Mouse (Mus musculus): ENCODE measurements around the gene Tnfrsf9. TPM values are rescaled to one million over a fixed set of nuclear protein-coding genes. Genes with fewer than 3 reads are reported as not detected.

Gene Tnfrsf9
- 0.08 TPM for polyA plus RNA-seq (2012; fragmentation: generic; extraction: Trizol)
- long read RNA-seq, experiment 1 = 0 reads
- long read RNA-seq, experiment 2 = 0 reads

DNA sequence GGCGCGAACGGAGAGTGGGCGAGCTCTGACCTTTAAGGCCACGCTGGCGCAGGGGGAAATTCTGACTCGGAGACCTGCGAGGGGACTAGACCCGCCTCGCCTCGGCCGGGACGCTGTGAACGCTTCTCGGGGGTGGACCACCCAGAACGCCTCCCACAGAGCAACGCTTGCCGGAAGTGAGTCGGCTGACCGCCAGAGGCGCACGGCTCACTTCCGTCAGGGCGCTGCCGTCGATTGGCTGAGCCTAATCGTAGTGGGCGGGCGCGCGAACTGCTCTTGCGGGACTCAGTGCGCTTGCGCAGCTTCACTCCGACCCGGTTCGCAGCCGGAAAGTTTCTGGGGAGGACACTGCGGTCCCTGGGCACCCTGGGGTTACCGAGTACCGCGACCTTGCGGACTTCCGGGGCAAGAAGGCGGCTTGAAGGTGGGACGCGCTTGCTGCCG is at the start of gene Tnfrsf9, which contains the start of gene Park7:
Gene Tnfrsf9, plus strand, starts transcription at position 273 of the 444 bp plus-strand sequence.
Gene Park7, minus strand, starts transcription at position 148 of the 444 bp plus-strand sequence.
- Histone ChIP-seq H3K27me3 (ENCODE audit: control insufficient read depth, insufficient read depth, insufficient read length) (no peaks in the 10 kb centered on the region), H3ac (ENCODE audit: control insufficient read depth, insufficient read length, low read depth) (peak within 1 kb of the TSS; percentile 84), H3K36me3 (ENCODE audit: control insufficient read depth, insufficient read depth) (no peaks in the 10 kb centered on the region), H3K79me3 (ENCODE audit: low read depth) (peaks cover 3% of the 10 kb centered on the region), H3K79me2 (ENCODE audit: control insufficient read depth, insufficient read depth) (peaks cover 21% of the 10 kb centered on the region), H3K4me3 (ENCODE audit: insufficient read depth, poor library complexity, severe bottlenecking) (peak within 1 kb of the TSS; percentile 49)
- TF ChIP-seq CEBPB (IDR thresholded peaks at IDR 0.05; ENCODE audit: low read depth) (no peak), MAX (IDR thresholded peaks at IDR 0.05) (peak; percentile 63), CTCF (IDR thresholded peaks at IDR 0.05; ENCODE audit: control insufficient read depth, insufficient read depth, insufficient read length) (peak; percentile 49)

DNA sequence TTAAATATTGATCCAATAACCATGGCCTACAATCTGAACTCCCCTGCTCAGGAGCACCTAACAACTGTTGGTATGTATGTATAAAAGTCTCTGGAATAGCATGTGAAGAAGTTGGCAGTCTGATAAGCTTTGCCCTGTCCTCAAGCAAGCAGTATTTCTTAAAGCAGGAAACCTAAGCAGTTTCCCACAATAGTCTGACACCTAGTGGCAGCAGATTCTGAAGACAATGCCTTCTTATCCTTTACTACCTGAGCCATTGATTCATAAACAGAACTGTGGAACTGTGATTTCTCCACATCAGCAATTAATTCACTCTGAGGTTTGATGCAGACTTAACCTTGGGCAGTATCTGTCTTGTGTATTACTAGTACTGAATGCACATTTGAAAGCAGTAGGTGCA is 49.0 kb upstream of the Tnfrsf9 start:
- TF ChIP-seq MYOG (IDR thresholded peaks at IDR 0.05; ENCODE audit: control insufficient read depth, extremely low read depth, insufficient read length) (no peak), MAX (IDR thresholded peaks at IDR 0.05) (no peak), FOSL1 (IDR thresholded peaks at IDR 0.05; ENCODE audit: insufficient read depth, low read length, poor library complexity, severe bottlenecking) (no peak), CTCF (IDR thresholded peaks at IDR 0.05; ENCODE audit: control insufficient read depth, insufficient read depth, insufficient read length) (no peak), CEBPB (IDR thresholded peaks at IDR 0.05; ENCODE audit: low read depth) (no peak), USF1 (IDR thresholded peaks at IDR 0.05; ENCODE audit: low read depth) (no peak), MYOD1 (IDR thresholded peaks at IDR 0.05; ENCODE audit: control insufficient read depth, insufficient read length, low read depth) (no peak)
- Histone ChIP-seq H3K4me3 (ENCODE audit: insufficient read depth, poor library complexity, severe bottlenecking) (no peak overlapping the region), H3ac (ENCODE audit: control insufficient read depth, insufficient read length, low read depth) (no peak overlapping the region), H3K36me3 (ENCODE audit: control insufficient read depth, insufficient read depth) (peaks cover 93% of the 10 kb centered on the region), H3K79me2 (ENCODE audit: control insufficient read depth, insufficient read depth) (peaks cover 93% of the 10 kb centered on the region), H3K79me3 (ENCODE audit: low read depth) (peaks cover 68% of the 10 kb centered on the region), H3K27me3 (ENCODE audit: control insufficient read depth, insufficient read depth, insufficient read length) (no peaks in the 10 kb centered on the region)

DNA sequence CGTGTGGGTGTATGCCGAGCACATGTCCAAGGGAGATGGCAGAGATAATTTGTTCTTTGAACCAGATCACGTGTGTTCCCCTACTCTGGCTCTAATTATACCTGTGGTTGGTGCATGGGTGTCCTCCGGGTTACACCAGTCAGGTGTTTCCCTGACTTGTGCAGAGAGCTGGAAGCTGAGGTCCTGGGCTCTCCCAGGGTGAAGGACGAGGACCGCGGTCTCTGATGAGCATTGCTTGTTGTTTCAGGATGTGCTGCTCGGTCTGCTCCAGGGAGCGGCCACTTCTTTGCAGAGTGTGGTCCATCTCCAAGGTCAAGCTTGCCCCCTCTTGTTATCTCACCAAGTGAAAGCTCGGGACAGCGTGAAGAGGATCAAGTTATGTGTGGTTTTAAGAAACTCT is 48.3 kb upstream of the Tnfrsf9 start:
- H3K79me2 ChIP-seq (ENCODE audit: control insufficient read depth, insufficient read depth) = peaks cover 86% of the 10 kb centered on the region
- H3K4me3 ChIP-seq (ENCODE audit: insufficient read depth, poor library complexity, severe bottlenecking) = no peak overlapping the region
- peaks cover 61% of the 10 kb centered on the region for H3K79me3 ChIP-seq (ENCODE audit: low read depth)
- H3K36me3 ChIP-seq (ENCODE audit: control insufficient read depth, insufficient read depth) = peaks cover 90% of the 10 kb centered on the region
- no peaks in the 10 kb centered on the region for H3K27me3 ChIP-seq (ENCODE audit: control insufficient read depth, insufficient read depth, insufficient read length)
- TF ChIP-seq CTCF (IDR thresholded peaks at IDR 0.05; ENCODE audit: control insufficient read depth, insufficient read depth, insufficient read length) = no peak
- no peak for TF ChIP-seq CEBPB (IDR thresholded peaks at IDR 0.05; ENCODE audit: low read depth)
- no peak for TF ChIP-seq MYOG (IDR thresholded peaks at IDR 0.05; ENCODE audit: control insufficient read depth, extremely low read depth, insufficient read length)
- no peak for TF ChIP-seq MYOD1 (IDR thresholded peaks at IDR 0.05; ENCODE audit: control insufficient read depth, insufficient read length, low read depth)
- no peak for TF ChIP-seq FOSL1 (IDR thresholded peaks at IDR 0.05; ENCODE audit: insufficient read depth, low read length, poor library complexity, severe bottlenecking)
- TF ChIP-seq USF1 (IDR thresholded peaks at IDR 0.05; ENCODE audit: low read depth) = no peak
- no peak for TF ChIP-seq MAX (IDR thresholded peaks at IDR 0.05)
- no peak overlapping the region for H3ac ChIP-seq (ENCODE audit: control insufficient read depth, insufficient read length, low read depth)

DNA sequence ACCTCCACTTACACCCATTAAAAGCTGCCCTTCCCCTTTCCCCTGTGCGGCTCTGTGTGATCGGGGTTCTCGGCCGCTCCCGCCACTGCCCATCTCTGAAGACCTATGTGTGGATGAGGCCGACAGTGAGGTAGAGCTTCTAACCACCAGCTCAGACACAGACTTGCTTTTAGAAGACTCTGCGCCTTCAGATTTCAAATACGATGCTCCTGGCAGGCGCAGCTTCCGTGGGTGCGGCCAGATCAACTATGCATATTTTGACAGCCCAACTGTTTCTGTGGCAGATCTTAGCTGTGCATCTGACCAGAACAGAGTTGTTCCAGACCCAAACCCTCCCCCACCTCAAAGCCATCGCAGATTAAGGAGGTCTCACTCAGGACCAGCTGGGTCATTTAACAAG is 47.9 kb upstream of the Tnfrsf9 start:
- TF ChIP-seq CTCF (IDR thresholded peaks at IDR 0.05; ENCODE audit: control insufficient read depth, insufficient read depth, insufficient read length) (no peak), USF1 (IDR thresholded peaks at IDR 0.05; ENCODE audit: low read depth) (no peak), CEBPB (IDR thresholded peaks at IDR 0.05; ENCODE audit: low read depth) (no peak), MYOG (IDR thresholded peaks at IDR 0.05; ENCODE audit: control insufficient read depth, extremely low read depth, insufficient read length) (no peak), FOSL1 (IDR thresholded peaks at IDR 0.05; ENCODE audit: insufficient read depth, low read length, poor library complexity, severe bottlenecking) (no peak), MAX (IDR thresholded peaks at IDR 0.05) (no peak), MYOD1 (IDR thresholded peaks at IDR 0.05; ENCODE audit: control insufficient read depth, insufficient read length, low read depth) (no peak)
- H3K79me2 ChIP-seq (ENCODE audit: control insufficient read depth, insufficient read depth) = peaks cover 81% of the 10 kb centered on the region
- H3K79me3 ChIP-seq (ENCODE audit: low read depth) = peaks cover 57% of the 10 kb centered on the region
- H3ac ChIP-seq (ENCODE audit: control insufficient read depth, insufficient read length, low read depth) = no peak overlapping the region
- peaks cover 86% of the 10 kb centered on the region for H3K36me3 ChIP-seq (ENCODE audit: control insufficient read depth, insufficient read depth)
- H3K27me3 ChIP-seq (ENCODE audit: control insufficient read depth, insufficient read depth, insufficient read length) = no peaks in the 10 kb centered on the region
- H3K4me3 ChIP-seq (ENCODE audit: insufficient read depth, poor library complexity, severe bottlenecking) = no peak overlapping the region

DNA sequence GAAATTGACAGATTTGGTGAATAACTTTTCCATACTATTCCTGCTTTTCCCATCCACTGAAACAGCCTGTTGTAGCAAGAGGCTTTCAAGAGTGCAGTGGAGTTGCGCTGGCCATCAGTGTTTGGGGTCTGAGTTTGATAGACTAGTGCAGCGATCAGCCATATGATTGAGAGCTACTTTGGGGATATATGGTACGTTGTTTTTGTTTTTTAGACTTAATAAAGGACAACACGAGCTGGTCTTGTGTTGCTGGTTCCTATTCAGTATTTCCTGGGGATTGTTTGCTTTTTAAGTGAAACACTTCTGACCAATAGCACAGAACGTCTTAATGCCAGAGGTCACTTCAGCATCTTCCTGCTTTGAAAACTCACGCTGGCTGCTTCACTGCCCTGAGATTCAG is 46.2 kb upstream of the Tnfrsf9 start:
- no peak for TF ChIP-seq MYOG (IDR thresholded peaks at IDR 0.05; ENCODE audit: control insufficient read depth, extremely low read depth, insufficient read length)
- no peak for TF ChIP-seq MAX (IDR thresholded peaks at IDR 0.05)
- TF ChIP-seq CEBPB (IDR thresholded peaks at IDR 0.05; ENCODE audit: low read depth) = no peak
- TF ChIP-seq USF1 (IDR thresholded peaks at IDR 0.05; ENCODE audit: low read depth) = no peak
- peaks cover 65% of the 10 kb centered on the region for H3K79me2 ChIP-seq (ENCODE audit: control insufficient read depth, insufficient read depth)
- no peaks in the 10 kb centered on the region for H3K27me3 ChIP-seq (ENCODE audit: control insufficient read depth, insufficient read depth, insufficient read length)
- H3ac ChIP-seq (ENCODE audit: control insufficient read depth, insufficient read length, low read depth) = no peak overlapping the region
- peaks cover 43% of the 10 kb centered on the region for H3K79me3 ChIP-seq (ENCODE audit: low read depth)
- peaks cover 78% of the 10 kb centered on the region for H3K36me3 ChIP-seq (ENCODE audit: control insufficient read depth, insufficient read depth)
- no peak overlapping the region for H3K4me3 ChIP-seq (ENCODE audit: insufficient read depth, poor library complexity, severe bottlenecking)

DNA sequence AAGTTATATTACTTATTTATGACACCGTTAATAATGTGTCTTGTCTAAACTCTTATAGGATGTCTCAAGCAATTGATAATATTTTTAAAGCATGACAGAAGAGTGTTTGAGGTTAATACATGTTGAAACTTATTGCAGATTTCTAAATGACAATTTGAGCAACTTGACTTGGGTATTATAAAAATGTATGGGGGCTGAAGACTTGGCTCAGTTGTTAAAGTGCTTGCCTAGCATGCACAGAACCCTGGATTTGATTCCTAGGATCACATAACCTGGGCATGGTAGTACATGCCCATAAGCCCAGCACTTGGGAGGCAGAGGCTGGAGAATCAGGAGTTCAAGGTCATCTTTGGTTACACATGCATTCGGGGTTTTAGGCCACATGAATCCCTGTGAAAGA is 45.5 kb upstream of the Tnfrsf9 start:
- Histone ChIP-seq H3K36me3 (ENCODE audit: control insufficient read depth, insufficient read depth) (peaks cover 72% of the 10 kb centered on the region), H3K27me3 (ENCODE audit: control insufficient read depth, insufficient read depth, insufficient read length) (no peaks in the 10 kb centered on the region), H3K79me3 (ENCODE audit: low read depth) (peaks cover 36% of the 10 kb centered on the region), H3ac (ENCODE audit: control insufficient read depth, insufficient read length, low read depth) (no peak overlapping the region), H3K79me2 (ENCODE audit: control insufficient read depth, insufficient read depth) (peaks cover 58% of the 10 kb centered on the region), H3K4me3 (ENCODE audit: insufficient read depth, poor library complexity, severe bottlenecking) (no peak overlapping the region)
- no peak for TF ChIP-seq MYOG (IDR thresholded peaks at IDR 0.05; ENCODE audit: control insufficient read depth, extremely low read depth, insufficient read length)
- TF ChIP-seq USF1 (IDR thresholded peaks at IDR 0.05; ENCODE audit: low read depth) = no peak
- TF ChIP-seq MYOD1 (IDR thresholded peaks at IDR 0.05; ENCODE audit: control insufficient read depth, insufficient read length, low read depth) = no peak
- no peak for TF ChIP-seq MAX (IDR thresholded peaks at IDR 0.05)
- TF ChIP-seq FOSL1 (IDR thresholded peaks at IDR 0.05; ENCODE audit: insufficient read depth, low read length, poor library complexity, severe bottlenecking) = no peak
- no peak for TF ChIP-seq CEBPB (IDR thresholded peaks at IDR 0.05; ENCODE audit: low read depth)
- TF ChIP-seq CTCF (IDR thresholded peaks at IDR 0.05; ENCODE audit: control insufficient read depth, insufficient read depth, insufficient read length) = no peak
